Mouse (Mus musculus): ENCODE measurements at regions not wholly inside any gene's neighbourhood (a gene's known extent, or its start where the extent isn't known, plus 50 kb on each side); places are given as distances from the start of the nearest gene placed in this dataset.

GRCm38 (mm10) chr2:131685326-131685725 lies 123.2 kb upstream of the Adra1d start:
- TF ChIP-seq CTCF (conservative IDR thresholded peaks at IDR 0.05; ENCODE audit: low read length) (no peak), POU5F1 (IDR thresholded peaks at IDR 0.05; ENCODE audit: borderline replicate concordance, low read length) (no peak), NANOG (IDR thresholded peaks at IDR 0.05; ENCODE audit: borderline replicate concordance, low read length) (no peak)

Data from E14TG2a.4 (cell line).